Mouse (Mus musculus): Measurements from ENCODE around the gene Sos2.
"Not testable (repeated sequence)": the region's sequence is repeated elsewhere in the genome, so short reads cannot be mapped to it uniquely, and the experiment has no call there.

Sos2 gene

DNA sequence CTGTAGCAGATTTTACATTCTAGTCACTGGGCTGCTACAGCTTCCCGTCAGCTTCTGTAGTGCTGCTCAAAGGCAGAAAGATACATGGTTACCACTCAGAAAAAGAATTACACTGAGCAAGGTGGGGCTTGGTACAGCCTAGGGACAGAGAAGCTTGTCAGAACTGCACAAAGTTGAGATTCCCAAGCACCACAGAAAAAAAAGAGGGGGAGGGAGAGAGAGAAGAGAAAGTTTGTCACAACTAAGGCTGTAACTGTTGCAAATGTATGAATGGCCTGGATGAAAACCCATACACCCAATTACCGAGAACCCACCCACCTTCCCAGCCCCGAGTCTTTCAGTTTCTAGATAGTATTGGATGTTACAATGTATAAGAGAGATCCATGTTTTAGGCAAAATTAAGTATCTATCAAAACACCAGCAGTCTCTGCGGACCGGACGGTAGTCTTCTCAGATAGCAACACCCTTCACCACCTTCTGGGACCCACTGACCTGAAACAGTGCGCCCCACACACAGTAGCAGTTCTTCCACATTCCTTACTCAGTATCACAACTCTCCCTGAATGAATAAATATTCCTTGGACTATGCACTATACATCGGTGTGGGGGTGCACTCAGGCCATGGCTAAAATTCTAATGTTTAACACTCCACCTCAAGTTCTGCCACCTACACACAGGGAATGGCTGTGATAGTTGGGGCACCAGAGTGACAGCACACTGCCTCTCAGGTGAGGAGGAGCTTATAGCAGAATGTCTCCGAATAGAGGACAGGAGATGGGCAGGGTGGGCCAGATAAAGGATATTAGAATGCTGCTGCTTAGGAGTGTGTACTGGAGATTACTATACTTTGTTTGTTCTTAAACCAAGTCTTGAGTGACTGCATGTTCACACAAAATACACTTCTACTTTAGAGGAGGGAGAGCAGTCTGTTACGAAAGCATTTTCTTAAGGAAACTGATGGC, 6.8 kb downstream of the Sos2 start:
- DNase-seq (ENCODE audit: low spot score) = no peak

DNA sequence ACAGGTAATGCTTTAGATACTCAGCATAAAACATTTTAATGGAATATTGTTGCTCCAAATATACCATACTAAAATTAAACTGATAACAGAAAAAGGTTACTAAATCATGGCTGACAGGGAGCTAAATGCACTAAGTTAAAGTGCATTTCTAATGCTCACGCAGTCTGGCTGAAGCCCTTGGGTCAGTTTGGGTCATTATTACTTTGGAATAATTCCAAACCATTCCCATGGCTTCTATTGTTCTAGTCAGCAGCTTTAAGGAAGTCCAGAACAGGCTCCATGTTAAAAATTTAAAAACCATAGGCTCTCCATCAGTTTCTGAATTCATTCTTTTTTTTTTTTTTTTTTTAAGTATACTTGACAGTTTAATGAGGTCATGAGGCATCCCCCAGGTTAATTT, 7.5 kb downstream of the Sos2 start:
- DNase-seq (ENCODE audit: low spot score) = no peak

DNA sequence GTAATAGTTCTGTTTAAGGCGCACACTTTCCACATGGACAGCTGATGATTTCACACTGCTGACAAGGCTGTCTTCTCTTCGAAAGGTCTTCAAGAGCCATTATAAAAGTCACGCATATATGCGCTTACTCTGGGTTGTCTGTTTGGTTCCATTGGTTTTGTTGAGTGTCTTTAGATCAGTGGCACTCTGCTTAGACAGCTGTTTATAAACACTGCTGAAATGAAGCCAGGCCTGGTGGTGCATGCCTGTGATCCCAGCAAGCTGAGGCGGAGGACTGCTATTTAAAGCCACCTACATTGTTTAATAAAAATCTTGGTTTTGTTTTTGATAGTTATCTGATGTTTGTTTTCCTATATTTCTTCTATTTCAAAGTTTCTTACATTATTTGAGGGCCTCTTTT, 14.9 kb downstream of the Sos2 start:
- DNase-seq (ENCODE audit: low spot score) = no peak

DNA sequence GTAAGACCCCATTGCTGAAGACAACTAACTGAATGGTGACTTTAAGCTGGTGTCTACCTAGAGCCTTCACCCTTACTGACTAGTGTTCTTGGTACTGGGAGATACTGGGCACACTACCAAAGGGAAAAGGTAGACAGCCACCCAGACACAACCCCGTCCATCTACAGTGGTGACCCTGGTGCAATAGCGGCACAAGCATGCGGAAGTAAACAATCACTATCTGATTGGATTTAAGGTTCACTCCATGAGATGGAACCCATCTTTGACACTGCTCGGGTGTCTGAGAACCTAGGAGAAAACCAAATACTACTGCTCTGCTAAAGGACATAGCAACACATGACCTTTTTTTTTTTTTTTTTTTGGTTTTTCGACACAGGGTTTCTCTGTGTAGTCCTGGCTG, 20.0 kb downstream of the Sos2 start:
- no peak for DNase-seq (ENCODE audit: low spot score)

DNA sequence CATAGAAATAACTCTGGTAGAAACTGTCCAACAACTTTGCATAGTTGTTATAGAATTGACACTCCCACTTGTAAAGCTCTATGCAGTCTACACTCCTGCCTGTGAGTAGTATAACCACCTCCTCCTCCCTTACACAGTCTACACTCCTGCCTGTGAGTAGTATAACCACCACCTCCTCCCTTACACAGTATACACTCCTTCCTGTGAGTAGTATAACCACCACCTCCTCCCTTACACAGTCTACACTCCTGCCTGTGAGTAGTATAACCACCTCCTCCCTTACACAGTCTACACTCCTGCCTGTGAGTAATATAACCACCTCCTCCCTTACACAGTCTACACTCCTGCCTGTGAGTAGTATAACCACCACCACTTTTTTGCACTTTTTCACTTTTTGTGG, 27.7 kb downstream of the Sos2 start:
- DNase-seq (ENCODE audit: low spot score) = not testable (repeated sequence)

DNA sequence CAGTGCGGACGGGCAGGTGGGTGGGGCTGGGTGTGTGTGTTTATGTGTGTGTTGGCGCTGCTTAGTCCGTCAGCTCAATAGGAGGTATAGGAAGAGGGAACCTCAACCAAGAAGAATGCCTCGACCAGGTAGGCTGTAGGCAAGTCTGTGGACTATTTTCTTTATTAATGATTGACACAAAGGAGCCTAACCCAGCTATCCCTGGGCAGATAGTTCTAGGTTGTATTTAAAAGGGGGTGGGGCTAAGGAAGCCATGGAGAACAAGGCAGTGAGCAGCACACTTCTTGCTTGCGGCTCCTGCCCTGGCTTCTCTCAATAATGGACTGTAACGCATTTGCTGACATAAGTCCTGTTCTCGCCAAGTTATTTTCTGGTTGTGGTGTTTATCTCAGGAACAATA, 32.1 kb downstream of the Sos2 start:
- no peak for DNase-seq (ENCODE audit: low spot score)

DNA sequence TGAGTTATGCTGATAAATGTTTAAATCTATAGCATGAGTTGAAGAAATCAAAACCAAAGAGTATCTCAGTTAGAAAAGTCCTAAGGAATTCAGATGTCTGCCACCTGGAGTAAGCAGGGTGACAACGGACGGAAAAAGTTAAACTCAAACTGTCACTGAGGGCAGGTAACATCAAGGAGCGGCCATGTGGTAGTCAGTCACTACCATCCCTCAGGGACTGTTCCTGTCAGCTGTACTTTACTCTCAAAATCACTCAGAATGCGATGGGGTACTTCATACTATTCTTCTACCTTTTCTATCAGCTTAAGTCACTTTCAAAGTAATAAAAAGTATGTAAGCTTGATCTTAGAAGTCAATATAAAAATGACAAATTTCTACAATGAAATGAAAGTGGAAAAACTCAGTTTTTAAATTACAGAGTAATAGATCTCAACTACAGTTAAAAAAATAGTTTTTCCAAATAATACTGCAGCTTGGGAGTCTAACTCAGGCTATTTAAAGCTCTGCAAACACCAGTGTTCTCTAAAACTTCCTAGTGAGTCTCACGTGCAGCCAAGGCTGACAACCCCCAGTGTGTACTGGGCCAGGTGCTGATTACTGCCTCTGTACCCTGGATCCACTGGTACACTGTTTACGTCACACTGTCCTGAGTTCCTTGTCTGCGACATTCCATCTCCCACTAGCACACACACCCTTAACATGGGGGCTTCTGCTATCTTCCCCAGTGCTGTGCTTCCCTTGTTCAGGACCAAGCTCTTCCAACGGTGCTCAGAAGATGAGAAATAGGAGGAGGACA, 35.6 kb downstream of the Sos2 start:
- no peak for DNase-seq (ENCODE audit: low spot score)

DNA sequence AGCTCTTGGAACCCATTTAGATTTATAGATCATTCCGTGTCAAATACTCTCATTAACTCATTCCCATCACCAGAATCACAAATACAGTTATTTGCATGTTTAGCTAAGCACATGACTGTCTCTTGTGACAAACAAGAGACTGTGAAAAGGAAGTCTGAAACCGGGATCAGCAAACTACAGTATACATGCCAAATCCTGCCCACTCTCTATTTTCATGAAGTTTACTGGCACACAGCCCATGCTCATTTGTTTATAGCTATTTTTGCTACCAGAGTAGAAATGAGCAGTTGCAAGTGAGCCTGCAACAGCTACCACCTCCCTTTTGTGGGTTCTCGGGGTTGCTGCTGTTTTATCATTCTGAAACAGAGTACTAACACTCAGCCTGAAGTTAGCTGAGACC, 36.8 kb downstream of the Sos2 start:
- peak; percentile 59 for DNase-seq (ENCODE audit: low spot score)

DNA sequence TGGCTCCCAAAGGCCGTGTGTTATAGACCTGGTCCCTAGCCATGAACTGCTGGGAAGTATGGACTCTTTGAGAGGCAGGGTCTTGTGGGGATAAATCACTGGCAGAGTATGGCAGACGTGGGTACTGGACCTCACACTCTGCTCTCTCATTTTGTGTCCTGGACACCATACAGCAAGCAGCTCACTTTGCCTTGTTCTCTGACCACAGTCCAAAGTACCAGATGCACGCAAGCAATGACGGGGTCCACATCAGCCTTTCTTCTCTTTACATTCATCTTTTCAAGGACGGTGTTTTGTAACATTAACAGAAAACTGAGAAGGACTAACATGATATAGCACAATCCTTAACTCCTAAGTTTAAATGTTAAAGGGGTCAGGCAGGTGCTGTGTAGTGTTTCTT, 38.8 kb downstream of the Sos2 start:
- DNase-seq (ENCODE audit: low spot score) = no peak

DNA sequence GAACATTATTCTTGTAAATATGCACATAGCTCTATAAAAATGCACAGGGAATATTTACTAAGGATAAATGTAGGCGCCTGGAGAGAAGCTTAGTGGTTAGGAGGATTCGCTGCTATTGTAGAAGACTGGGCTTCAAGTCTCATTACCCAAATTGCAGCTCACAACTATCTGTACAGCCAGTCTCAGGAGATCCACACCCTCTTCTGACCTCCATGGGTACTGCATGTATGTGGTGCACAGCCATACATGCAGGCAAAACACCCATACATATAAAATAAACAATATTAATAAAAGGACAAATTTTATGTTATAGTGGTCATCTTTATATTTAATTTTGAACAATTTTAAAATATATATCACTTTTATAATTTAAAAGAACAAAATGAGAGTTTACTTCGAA, 46.9 kb downstream of the Sos2 start:
- DNase-seq (ENCODE audit: low spot score) = no peak

DNA sequence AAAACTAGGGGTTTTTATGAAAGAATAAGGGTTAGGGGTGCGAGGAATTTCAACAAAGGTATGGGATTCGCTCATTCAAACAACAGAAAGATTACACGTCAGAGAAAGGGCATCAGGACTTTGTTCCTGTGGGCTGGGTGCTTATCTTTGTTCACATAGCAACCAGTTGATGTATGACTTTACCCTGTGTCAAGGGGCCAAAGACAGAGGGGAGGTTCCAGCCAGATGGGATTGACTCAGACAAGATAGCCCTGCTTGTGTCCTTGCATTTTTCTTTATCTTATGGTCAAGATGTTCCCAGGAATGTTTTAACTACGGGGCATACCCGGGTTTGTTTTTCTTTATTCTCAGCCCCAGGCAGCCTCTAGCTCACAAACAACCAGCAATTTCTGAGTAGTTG, 63.1 kb downstream of the Sos2 start:
- DNase-seq (ENCODE audit: low spot score) = not testable (repeated sequence)

DNA sequence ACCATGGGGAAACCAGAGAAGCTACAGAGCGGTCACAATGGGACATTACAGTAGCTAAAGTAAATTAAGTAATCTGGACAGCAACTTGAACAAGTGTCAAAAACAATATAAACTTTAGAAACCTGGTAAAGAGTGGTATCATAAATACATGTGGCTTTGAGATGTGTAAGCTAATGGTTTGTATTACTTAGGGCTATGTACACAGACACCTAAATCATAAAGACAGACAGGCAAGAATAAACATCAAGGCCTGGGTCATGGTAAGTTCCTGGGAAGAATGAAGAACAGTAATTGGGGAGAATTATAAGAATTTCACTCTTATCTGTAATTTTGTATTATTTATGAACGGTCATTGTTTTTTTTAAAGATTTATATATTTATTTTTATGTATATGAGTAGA, 77.3 kb downstream of the Sos2 start:
- DNase-seq (ENCODE audit: low spot score) = no peak

DNA sequence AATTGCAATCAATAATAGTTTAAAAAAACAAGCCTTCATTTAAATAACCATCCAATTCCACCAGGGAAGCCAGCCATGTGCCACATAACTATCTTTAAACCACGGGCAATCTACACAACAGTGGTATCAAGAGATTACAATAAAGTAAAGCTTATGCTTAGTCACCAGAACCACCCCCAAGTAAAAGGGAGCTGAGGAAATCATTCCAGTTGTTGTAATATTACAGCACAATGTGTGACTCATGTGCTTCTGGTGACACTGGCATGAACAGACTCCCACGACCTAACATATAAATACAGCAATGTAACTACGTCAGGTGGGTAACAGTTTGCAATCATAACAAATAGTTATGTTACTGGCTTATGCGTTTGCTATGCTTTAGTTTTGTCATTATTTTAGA, 84.2 kb downstream of the Sos2 start:
- no peak for DNase-seq (ENCODE audit: low spot score)

DNA sequence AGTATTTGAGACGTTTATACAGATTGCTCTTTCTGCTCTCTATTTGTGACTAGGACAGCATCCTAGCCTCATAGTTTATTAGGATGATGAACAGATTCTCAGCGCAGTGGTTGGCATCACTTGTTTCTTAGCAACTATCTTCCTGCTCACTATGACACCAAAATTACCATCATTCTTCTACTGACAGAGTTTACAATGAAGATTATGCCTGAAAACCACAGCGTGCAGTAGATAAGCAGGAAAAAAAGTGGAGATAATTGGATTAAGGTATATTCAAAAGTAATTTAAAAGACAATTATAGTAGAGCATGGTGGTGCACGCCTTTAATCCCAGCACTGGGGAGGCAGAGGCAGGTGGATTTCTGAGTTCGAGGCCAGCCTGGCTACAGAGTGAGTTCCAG, 88.5 kb downstream of the Sos2 start:
- no peak for DNase-seq (ENCODE audit: low spot score)

DNA sequence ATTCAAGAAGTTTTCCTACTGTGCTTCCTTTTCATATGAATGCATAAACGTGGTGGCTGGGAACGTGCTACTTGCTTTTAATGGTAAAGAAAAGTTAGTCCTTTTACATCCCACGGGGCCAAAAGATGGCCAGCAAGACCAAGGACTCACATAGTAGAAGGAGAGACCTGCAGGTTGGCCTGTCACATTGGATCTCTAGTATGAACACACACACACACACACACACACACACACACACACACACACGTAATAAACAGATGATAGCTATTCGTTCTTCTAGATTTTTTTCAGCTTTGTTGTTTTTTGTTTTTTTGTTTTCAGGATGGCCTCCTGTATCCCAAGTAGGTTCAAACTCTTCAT, 98.4 kb downstream of the Sos2 start:
- DNase-seq (ENCODE audit: low spot score) = no peak

DNA sequence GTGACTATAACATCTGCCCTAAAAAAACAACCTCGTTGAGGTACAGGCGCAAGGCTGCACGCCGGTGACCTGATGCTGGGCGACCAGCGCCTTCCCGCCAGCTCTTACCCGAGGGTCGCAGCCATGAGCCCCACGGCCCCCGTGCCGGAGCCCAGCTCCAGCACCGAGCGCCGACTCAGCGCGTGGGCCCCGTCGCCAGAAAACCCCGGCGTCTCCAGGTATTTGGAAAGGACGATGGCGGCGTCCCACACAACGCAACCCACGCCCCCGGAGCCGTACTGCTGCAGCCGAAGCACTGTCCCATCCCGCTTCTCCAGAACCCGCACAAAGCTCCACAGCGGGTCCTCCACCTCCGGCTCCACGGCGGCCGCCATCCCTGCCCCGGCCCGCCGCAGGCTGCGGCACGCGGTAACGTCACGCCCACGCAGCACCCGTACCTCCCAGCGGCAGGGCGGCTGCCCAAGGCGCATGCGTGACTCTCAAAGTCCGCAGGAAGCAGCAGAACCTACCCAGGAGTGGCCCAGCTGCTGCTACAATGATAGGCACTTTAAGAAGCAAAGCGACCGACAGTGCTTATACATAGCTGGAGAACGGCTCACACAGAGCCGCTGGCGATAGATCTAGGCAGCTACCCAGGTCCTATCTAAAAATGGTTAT, 98.9 kb downstream of the Sos2 start, which contains the start of gene Vcpkmt:
Gene Vcpkmt, minus strand, starts transcription at position 416 of the 657 bp plus-strand sequence.
- DNase-seq (ENCODE audit: low spot score) = peak; percentile 58

DNA sequence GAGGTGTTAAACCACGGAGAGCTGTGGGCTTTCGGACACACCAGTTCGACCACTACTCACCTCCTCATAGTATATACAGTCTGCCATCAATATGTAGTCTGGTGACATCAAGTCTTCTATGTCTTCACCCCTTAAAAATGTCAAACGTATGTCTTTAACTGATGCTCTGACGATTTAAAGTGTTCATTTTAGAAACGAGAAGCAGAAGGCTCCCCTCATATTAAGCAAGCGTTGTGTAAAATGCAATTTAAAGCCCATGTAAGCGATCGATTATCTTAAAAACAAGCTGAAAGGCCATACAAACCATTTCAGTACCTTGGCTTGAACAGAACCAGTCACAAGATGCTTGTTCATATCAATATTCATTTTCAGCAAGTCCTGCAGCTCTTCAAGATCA, 99.4 kb downstream of the Sos2 start:
- DNase-seq (ENCODE audit: low spot score) = no peak

DNA sequence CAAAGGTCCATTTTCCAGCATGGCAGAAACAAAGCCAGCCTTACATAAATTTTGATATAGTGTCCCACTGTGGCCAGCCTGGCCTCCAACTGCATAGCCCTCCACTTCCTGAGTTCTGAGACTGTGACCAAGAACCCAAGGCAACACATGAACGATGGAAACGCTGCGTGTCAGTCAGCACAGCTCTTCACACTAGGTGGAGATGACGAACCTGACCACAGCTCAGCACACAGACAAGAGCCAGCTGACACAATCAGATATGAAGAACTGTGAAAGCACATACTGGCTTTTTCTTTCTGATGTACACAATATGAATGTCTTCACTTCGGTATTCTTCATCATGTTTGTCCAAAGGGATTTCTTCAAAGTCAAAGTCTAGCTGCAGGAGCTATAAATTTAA, 102.0 kb downstream of the Sos2 start:
- no peak for DNase-seq (ENCODE audit: low spot score)

DNA sequence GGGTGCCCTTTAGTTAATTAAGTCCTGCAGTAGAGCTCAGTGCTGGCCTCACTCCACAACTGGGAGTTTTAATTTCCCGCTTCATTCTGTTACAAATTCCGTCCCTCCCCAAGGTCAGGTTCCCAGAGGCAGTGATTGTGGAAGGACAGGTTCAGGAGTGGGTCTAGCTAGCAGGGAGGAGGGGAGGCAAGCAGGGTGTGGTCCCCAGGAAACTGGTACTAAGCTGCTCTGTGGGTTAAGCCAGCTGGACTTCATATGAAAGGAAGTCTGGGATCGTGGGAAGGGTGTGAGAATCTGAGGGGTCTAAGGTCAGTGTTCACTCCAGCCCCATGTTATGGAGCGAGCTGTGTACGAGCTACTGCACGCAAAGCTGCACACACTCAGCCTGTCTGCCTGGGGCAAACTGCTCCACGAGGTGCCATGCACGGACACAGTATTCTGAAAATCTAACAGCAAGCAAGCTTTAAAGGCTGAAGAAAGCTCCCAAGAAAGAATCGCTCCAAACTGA, 105.5 kb downstream of the Sos2 start:
- no peak for DNase-seq (ENCODE audit: low spot score)

DNA sequence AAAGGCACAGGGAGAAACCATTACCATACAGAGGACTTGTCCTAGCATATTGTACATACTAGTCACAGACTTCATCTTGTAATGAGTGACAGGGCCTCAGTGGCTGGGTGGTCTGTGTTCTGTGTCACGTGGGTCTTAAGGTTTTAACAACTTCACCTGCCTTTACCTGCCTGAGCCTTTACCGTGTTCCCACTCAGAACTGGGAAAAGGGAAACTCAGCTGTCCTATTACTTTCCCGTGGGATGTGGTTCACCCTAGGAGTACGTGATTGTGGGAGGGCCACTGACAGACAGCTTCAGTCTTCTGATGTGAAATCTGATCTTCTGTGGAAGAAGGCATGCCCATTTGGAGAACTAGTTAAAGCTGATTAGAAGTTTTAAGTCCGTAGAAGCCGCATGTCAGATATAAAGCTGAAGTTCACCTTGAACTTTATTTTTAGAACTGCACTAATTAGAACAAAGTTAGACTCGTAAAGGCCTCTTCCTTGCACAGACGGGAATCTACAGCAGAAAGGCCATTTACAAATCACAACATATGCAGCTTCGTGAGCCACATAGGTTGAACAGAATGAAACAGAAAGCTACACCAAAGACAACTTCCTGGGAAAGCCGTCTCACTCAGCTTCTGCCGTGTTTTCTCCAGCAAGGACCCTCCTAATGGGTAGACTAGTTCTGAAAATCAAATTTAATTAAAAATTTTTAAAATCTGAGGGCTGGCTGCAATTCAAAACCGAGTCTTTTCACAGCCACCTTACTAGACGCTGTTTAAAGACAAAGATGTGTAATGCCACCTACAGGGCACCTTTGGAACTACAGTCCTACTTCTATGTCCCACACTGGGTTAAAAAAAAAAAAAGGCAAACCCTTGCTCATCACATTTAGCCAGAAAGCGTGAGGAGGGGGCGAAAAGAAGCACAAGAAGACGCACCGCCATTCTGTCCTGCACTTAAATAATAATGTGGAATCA, 107.5 kb downstream of the Sos2 start:
- peak; percentile 83 for DNase-seq (ENCODE audit: low spot score)

DNA sequence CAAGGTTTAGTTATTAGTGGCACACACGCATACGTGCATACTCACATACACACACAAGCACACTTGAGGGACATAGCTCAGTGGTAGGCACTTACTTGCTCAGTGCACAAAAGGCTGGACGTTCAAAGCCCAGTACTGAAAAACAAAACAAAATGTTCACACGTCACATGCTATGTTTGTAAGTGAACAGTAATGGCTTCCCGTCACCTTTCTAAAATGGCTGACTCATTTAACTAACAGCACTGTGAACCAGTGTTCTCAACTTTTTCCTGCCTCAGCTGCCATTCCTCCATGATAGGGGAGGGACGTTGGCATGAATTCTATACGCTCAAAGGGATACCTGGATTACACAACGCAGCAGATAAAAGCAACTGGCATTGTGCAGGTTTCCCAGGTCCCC, 108.4 kb downstream of the Sos2 start:
- no peak for DNase-seq (ENCODE audit: low spot score)

Measured in layer of hippocampus, adult 9-10 months (tissue).